Mouse (Mus musculus) liver, embryonic 14.5 days (tissue): ENCODE data around the gene Cdc5l.

Source experiments
- CTCF ChIP-seq: IDR thresholded peaks from 2 replicates; pipeline ENCODE4 v1.5.1; 2016; ENCODE audit warnings: antibody characterized with exemption, low read depth, control low read depth
- EP300 ChIP-seq: IDR thresholded peaks from 2 replicates; pipeline ENCODE4 v1.6.1; 2016; ENCODE audit warnings: antibody characterized with exemption, low read depth

- TF ChIP-seq CTCF, result no peak
- TF ChIP-seq EP300, result no peak
These were observed 31.4 kb downstream of the Cdc5l start for GRCm38 (mm10) chr17:45402126-45402525.
